Mouse (Mus musculus) embryo, embryonic 11 days (tissue): ENCODE data around the gene Eif4e1b.
A peak's percentile ranks its signal among the peaks of the same experiment; 100 is the strongest.

Source experiments
- DNase-seq: peaks from one replicate; pipeline ENCODE4 v3.0.0-alpha.2; 2015

Gene Eif4e1b

GRCm38 (mm10) chr13:54783698-54784097 lies at the start of gene Eif4e1b:
Gene Eif4e1b (plus strand): TSS chr13:54783998.
- no peak for DNase-seq

DNA sequence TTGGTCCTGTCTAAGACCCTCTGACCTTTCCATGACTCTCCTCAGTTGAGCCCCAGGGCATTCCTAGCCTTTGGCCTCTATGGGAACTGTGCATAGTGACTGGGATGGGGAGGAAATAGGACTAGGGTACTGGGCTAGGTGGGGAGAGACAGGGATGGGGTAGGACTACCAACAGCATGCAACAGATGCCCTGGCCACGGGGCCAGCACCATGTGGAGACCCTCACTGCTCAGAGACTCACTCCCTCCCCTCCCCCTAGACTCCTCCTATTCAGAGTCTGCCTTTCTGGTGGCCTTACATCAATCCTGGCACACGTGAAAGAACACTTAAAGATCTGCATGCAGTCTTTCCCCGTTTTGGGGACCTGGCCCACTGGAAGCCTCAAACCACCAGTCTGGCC lies 46.9 kb upstream of the Eif4e1b start:
- no peak for DNase-seq

DNA sequence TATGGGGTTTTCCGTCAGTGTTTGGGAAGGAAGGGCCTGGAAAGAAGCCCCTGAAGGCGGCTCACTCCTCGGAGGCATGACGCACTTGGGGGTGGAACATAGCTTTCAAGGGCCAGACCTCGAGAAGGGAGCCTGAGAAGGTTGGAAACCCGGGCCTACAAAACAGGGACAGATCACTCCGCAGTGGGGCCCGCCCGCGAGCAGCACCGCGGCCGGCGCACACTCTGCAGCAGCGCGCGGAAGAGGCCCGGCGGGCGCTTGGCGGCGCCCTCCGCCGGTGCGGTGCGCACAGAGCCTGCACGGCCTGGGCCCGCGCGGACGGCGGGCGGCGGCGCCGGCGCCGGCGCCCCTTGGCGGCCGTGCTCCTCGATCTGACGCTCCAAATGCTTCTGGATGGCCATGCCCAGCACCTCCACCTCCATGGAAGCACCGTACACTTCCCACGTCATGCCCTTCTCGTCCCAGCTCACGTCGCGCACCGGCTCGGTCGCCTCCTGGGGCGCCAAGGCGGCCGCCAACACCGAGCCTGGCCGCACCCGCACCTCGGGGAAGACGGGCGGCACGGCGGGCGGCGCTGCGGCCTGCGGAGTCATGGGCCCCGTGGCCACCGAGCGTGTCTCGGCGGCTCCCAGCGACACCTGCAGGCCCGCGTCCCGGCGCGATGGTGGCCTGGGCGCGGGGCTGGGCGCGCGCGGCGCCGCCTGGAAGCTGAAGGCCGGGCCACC lies 46.1 kb upstream of the Eif4e1b start:
- peak; percentile 79 for DNase-seq

GRCm38 (mm10) chr13:54738213-54738601 lies 45.6 kb upstream of the Eif4e1b start:
- DNase-seq, result no peak

DNA sequence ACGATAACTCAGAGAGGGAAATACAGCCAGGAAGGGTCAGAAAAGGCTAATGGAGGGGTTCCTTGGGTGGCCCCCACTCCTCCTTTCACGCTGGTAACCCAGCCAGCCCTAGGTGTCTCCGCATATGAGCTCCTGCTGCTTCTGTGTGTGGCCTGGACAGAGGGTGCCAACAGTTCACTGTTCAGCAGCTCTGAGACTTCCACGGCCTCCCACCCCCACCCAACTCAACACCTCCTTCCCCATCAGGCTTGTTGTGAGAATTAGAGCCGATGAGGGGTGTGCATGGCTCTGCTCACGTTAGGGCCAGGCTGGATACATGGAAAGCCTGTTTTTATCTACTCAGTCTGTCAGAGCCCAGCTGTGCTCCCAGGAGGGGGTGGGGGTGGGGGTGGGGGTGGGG lies 37.7 kb upstream of the Eif4e1b start:
- no peak for DNase-seq

DNA sequence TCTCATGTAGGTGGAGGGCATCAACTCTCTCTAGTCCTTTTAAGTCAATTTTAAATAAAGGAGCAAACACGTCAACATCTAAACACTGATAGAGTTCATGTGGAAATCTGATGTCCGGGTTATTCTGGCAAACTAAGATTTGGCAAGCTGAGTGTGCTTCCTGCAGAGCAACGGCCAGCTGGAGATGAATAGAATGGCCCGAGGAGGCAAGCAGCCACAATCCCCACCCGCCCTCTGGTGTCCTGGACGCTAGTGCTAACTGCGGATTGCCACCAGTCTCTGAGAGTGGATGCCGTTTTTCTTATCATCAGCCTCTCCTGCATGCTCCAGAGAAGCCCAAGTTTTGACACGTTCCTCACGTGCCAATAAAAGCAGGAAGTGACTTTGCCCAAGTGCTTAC lies 36.9 kb upstream of the Eif4e1b start:
- no peak for DNase-seq

DNA sequence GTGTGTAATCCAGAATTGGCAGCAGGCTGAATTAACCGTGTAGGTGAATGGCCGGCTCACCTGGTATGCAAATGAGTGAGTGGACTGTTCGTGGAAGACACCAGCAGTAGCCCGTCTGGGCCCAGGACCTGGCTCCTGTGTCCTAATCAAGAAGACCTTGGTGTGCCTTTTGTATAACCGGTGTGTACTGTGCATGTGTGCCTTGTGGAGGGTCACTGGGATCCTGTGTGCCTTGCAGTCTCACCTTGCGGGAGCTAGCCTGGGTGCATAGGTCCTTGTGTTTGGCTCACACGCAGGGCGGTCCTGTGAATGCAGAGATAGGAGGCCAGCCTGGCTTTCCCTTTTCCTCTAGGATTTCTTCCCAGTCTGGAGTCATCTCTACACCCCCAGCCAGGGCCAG lies 35.6 kb upstream of the Eif4e1b start:
- no peak for DNase-seq

DNA sequence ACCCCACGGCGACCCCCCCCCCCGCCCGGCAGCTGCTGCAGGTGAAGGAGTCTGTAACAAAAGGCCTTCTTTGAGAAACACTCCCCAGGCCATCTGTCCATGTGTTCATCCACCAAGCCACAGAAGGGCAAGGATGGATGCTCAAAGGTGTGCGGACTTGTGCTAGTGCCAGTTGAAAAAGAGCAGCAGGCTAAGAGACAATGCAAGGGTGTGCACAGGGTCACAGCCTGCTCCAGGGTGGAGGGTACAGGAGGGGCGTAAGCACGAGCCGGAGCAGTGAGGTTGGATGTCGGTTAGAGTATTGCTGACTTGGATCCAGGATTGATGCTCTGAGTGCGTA lies 35.1 kb upstream of the Eif4e1b start:
- DNase-seq, result no peak

DNA sequence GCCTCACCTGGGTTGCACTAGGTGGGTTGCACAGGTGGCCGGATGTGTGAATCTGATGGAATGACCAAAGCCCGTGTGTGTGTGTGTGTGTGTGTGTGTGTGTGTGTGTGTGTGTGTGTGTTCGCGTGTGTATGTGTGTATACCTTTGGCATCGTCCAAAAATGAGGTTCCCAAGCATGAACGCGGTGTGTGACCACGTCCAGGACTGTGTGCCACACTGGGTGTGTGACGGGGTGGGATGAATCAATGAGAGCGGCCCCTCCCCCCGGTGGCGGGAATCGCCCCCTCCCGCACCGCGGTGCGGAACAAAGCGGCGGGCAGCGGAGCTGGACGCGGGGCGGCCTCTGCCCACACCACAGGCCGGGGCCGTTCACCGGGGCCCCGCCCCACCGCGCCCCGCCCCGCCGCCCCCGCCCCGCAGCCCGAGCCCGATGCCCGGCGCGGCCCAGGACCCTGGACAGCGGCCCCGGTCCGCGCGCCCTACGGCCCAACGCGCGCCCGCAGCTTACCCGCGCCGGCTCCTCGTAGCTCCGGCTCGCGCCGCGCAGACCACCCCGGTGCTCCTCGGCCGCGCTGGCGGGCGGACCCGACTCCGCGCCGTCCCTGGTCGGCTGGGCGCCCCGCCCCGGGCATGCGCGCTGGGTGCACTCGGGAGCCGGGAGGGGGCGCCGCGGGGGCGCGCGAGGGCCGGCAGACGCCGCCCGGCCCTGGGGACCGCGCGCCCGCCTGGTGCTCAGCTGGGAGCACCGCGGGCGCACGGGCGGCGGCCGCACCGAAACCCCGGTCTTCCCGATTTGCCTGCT lies 34.5 kb upstream of the Eif4e1b start:
- DNase-seq, result peak; percentile 89

DNA sequence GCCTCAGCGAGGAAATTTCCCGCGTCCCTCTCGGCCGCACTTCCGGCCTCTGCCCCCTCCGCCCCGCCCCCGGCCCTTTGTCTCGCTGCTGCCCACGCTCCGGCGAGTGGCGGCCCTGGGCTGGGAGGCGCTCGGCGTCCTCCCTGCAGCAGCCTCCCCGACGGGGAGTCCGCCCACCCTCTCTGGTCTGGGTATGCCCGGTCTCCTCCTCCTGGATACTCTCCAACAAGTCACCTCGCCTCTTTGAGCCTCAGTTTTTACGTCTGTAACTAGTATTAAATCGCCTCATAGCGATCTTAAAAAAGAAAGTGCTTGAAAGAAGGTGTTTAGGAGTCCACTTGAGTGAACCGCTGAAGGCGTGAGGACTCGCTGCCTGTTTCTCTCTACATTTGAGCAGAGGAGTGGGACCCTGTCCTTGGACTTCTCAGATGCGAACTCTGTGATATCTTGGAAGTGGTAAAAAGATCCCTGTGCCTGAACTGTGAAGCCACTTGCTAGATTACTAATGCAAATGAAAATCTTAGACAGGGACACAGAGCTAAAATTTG lies 33.9 kb upstream of the Eif4e1b start, which contains the start of gene Gprin1:
TSS of gene Gprin1 (minus strand) at position 11 of the 548 bp plus-strand sequence.
- DNase-seq, result no peak

DNA sequence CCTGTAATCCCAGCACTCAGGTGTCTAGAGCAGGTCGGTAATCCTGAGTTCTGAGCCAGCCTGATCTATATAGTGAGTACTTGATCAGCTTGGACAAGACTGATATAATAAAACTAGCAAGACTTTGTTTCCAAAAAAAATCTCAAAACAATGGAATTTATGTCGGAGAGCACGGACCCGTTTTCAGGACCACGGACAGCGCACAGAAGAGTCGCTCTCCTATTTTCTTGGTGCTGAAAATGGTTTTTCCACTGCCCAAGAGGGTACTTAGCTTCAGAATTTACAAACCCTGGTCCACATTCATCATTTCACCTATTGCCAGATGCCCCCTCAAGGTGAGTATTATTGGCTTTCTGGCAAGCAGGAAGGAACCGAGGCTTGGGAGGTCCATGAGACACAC lies 33.1 kb upstream of the Eif4e1b start:
- DNase-seq, result peak; percentile 68

DNA sequence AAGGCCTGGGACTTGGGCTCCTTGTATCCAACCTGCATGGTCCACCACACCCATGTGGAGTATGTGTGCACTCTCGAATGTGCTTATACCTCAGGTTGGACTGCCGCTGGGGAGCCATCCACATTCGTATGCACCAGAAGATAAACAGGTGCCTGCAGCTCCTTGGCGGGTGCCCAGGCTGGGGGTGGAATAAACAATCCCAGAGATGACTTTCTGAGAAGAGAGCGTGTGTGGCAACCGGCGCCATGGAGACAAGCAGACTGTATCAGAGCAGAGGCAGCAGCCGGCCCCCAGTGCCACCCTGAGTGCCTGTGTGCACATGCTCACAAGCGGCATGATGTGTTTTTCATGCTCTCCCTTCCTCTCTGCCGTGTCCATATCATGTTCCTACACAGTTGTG lies 31.1 kb upstream of the Eif4e1b start:
- no peak for DNase-seq

- no peak for DNase-seq
Measured at GRCm38 (mm10) chr13:54753733-54754132, 30.1 kb upstream of the Eif4e1b start.

GRCm38 (mm10) chr13:54754169-54755080 lies 29.4 kb upstream of the Eif4e1b start:
- DNase-seq, result no peak

- DNase-seq, result no peak
Measured at GRCm38 (mm10) chr13:54755201-54755830, 28.5 kb upstream of the Eif4e1b start.

GRCm38 (mm10) chr13:54756156-54756712 lies 27.6 kb upstream of the Eif4e1b start:
- DNase-seq, result no peak

DNA sequence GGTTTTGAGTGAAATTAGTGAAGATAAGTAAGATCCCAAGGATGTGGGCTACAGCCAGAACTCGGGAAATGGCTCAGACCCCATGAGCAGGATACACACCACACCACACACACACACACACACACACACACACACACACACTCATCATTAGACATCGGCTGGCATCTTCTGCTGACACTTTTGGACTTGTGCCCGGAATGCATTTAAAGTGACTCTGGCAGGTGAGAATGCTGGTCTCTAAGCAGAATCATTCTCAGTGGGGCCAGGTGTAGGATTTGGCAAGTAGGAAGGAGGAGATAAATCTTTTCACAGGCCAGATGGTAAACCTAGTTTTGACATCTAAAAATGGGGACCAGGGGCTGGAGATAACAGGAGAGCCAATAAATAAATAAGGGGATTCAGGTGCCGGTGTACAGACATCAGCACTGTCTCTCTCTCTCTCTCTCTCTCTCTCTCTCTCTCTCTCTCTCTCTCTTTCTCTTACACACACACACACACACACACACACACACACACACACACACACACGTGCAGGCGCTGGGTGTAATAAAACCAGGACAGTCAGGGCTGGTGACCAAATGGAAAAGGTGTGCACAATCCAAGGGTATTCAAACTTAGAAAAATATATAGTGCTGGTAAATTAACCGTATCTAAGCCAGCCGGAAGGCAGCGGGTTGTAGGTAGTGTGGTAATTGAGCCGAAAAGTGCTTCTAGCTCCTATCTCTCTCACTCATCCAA lies 26.5 kb upstream of the Eif4e1b start:
- no peak for DNase-seq

- DNase-seq, result peak; percentile 96
Measured at GRCm38 (mm10) chr13:54758045-54758755, 25.6 kb upstream of the Eif4e1b start.

DNA sequence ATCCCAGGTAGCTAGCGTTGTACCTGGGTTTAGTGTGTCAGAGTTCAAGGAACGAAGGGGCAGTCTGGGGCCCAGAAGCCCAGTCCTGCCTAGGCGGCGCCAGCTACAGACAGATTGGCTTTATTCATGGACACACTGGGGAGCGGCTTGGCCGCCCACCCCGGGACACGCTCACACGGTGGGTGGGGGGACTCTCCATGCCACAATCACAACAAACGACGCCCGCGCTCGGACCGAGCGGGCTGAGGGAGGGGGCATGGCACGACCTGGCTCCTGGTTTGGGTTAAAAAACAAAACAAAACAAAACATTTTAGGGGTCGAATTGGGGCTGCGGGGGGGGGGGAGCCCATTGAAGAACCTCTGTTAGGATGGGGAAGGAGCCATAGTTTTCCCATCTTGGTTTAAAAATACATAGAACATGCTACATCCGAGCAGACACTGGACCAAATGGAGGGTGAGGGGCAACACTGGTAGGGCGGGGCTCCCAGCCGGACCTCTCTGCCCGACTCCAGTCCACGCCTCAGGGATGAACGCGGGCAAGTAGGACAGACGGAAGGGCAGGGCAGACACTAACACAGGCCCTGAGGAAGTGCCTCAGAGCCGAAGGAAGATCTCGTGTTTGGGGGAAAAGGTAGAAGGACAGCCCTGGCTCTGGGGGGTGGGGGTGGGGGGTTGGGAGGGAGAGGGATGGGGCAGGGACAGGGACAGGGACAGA lies 24.9 kb upstream of the Eif4e1b start:
- no peak for DNase-seq

DNA sequence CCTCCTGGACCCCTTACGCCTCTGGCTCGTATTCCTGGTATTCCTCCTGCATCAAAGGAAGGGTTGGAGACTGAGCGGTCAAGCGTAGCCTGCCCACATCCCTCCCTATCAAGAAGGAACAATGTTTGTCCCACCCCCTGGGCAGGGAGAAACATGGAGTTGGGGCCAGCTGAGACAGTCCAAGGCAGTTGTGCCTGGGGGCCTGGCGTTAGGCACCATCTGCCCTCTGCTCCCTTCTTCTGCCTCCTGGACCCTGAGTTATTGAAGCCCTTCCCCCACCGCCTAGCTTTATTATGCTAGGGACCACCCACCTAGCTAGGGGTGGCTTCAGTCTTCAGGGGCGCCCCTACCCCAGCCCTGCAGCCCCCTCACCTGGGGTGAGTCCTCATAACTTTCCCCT lies 24.3 kb upstream of the Eif4e1b start:
- peak; percentile 25 for DNase-seq
